Mouse (Mus musculus) forebrain, embryonic 16.5 days (tissue): ENCODE measurements at regions not wholly inside any gene's neighbourhood (a gene's known extent, or its start where the extent isn't known, plus 50 kb on each side); places are given as distances from the start of the nearest gene placed in this dataset.

Source experiments
- ATAC-seq: fragments of 200-750 bp; cut with Nextera tagmentation; 2 replicates; pipeline ENCODE4 v1.8.0; 2017; ENCODE audit warnings: mild to moderate bottlenecking, moderate library complexity
- H3K27ac ChIP-seq: fragments of 300-500 bp; sonication (generic); 2 replicates; pipeline ENCODE4 v1.5.1; 2014; ENCODE audit warnings: low read length, control low read depth
- H3K27me3 ChIP-seq: fragments of 300-500 bp; sonication (generic); replicated peaks from 2 replicates; pipeline ENCODE4 v1.6.1; 2014; ENCODE audit warnings: low read length; ENCODE audit not compliant: control insufficient read depth, insufficient read depth
- H3K36me3 ChIP-seq: fragments of 300-500 bp; sonication (generic); 2 replicates; pipeline ENCODE4 v1.6.1; 2014; ENCODE audit not compliant: control insufficient read depth, insufficient read depth
- H3K4me1 ChIP-seq: fragments of 300-500 bp; sonication (generic); replicated peaks from 2 replicates; pipeline ENCODE4 v1.6.1; 2014; ENCODE audit warnings: low read length; ENCODE audit not compliant: control insufficient read depth, insufficient read depth
- H3K4me2 ChIP-seq: fragments of 300-500 bp; sonication (generic); 2 replicates; pipeline ENCODE4 v1.6.1; 2014; ENCODE audit warnings: mild to moderate bottlenecking, low read length, control low read depth
- H3K4me3 ChIP-seq: fragments of 300-500 bp; sonication (generic); replicated peaks from 2 replicates; pipeline ENCODE4 v1.5.1; 2014; ENCODE audit warnings: mild to moderate bottlenecking, low read length, control low read depth
- H3K9ac ChIP-seq: fragments of 300-500 bp; sonication (generic); replicated peaks from 2 replicates; pipeline ENCODE4 v1.6.1; 2014; ENCODE audit warnings: low read depth, low read length, control low read depth
- H3K9me3 ChIP-seq: fragments of 300-500 bp; sonication (generic); 2 replicates; pipeline ENCODE4 v1.6.1; 2016; ENCODE audit warnings: low read length; ENCODE audit not compliant: control insufficient read depth
- WGBS: fragments of 180-500 bp; shearing (Covaris S2); extraction: QIAGEN DNeasy Blood & Tissue Kit; methylation state at CpG from one replicate; pipeline ENCODE4 v1.1.7; 2014; 5-methylcytosine and 5-hydroxymethylcytosine counted together

DNA sequence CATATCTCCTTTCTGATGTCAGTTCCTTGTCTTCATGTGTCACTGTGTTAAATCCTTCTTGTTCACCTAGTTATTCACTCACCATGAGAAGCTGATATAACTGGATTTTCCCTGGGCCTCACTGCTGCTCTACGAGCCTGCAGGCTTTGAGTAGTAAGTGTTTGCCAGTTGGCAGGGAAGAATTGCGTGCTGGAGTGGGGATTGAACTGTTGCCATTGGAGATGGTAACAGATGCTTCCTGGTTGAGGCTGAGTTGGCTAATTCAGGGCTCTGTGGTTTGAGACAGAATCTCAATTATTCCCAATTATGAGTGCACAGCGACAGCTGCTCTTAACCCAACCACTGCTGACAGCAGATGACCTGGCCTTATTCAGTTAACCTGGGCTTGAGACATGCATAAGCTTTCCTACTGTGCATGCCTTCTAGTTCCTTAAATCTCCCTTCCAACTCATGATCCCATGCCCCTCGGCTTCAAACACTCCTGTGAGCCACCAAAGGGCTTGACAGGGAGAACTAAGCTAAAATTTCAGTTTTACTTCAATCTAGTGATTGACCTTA, 379.5 kb downstream of the Brinp1 start:
- no peak overlapping the region for H3K9ac ChIP-seq
- 65% methylated on average over 4 of the region's 4 CpGs for WGBS

DNA sequence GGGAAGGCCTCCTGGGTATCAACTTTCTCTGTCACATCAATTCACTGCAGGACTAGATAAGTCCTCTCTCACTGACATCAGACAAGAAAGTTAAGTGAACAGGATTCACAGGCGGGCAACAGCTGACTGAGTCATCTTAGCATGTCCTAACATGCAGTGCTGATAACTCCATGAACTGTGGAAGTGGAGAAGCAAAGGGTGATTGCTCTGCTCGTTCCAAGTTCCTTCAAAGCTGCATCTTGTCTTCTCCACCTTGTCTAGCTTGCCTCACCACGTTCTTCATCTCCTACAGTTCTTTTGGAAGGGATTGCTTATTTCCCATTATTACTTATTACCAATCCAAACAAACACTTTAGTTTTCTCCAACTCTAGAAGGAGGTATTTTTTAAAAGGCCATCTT, 380.9 kb downstream of the Brinp1 start:
- Histone ChIP-seq H3K9me3 (no peaks in the 10 kb centered on the region), H3K36me3 (no peaks in the 10 kb centered on the region), H3K27ac (no peak overlapping the region), H3K4me3 (no peak overlapping the region), H3K4me2 (no peak overlapping the region), H3K9ac (no peak overlapping the region), H3K27me3 (no peaks in the 10 kb centered on the region), H3K4me1 (no peaks in the 10 kb centered on the region)
- 63% methylated on average over 3 of the region's 3 CpGs for WGBS
- ATAC-seq, result no peak

More for the DNA sequence above, 379.5 kb downstream of the Brinp1 start:
- Histone ChIP-seq H3K36me3 (no peaks in the 10 kb centered on the region), H3K27me3 (no peaks in the 10 kb centered on the region), H3K4me3 (no peak overlapping the region), H3K4me2 (no peak overlapping the region), H3K27ac (no peak overlapping the region), H3K9me3 (no peaks in the 10 kb centered on the region), H3K4me1 (no peaks in the 10 kb centered on the region)
- peak; percentile 91 for ATAC-seq

DNA sequence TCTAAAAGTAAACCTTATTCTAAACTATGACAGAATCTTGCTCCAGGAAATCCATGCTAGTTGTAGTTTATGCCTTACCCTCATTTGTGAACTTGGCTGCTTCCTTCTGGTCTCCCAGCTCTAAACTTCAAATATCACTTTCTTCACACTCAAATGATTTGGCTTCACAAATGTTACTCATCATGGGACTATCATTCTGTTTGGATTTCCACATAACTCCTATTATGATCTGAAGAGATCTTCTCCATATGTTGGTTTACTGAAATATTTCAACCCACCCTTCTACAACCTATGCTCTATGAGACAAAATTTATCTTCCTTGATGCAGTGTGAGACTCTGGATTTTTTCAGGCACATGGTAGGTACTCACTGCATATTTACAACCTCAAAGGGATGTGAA, 381.7 kb downstream of the Brinp1 start:
- Histone ChIP-seq H3K27me3 (no peaks in the 10 kb centered on the region), H3K36me3 (no peaks in the 10 kb centered on the region), H3K4me2 (no peak overlapping the region), H3K4me1 (no peaks in the 10 kb centered on the region), H3K9me3 (no peaks in the 10 kb centered on the region), H3K9ac (no peak overlapping the region), H3K27ac (no peak overlapping the region), H3K4me3 (no peak overlapping the region)
- no peak for ATAC-seq

DNA sequence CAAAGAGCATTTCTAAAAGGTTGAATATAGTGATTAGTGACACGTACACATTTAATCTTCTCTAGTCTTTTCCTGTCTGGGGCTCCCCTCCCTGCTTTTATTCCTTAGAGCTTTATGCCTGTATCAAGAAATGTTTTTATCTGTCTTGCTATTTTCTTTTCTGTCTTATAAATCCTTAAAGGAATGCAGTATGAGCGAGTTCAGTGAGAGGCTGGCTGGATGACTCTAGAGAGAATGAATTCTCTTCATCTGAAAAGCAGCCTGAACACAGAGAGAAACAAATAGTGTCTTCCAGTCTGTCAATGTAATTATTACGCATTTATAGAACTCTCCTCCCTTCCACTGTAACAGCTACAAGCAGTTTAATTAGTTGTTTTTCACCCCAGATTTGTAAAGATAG, 417.9 kb downstream of the Brinp1 start:
- no peaks in the 10 kb centered on the region for H3K27me3 ChIP-seq
- no peak overlapping the region for H3K4me3 ChIP-seq
- H3K9ac ChIP-seq, result no peak overlapping the region
- H3K9me3 ChIP-seq, result no peaks in the 10 kb centered on the region
- no peaks in the 10 kb centered on the region for H3K36me3 ChIP-seq
- H3K4me2 ChIP-seq, result no peak overlapping the region
- peaks cover 2% of the 10 kb centered on the region; the same call in 1 of the 2 replicates for H3K4me1 ChIP-seq
- ATAC-seq, result peak; percentile 57; the same call in 1 of the 2 replicates
- WGBS, result 31% methylated on average over 3 of the region's 3 CpGs
- no peak overlapping the region for H3K27ac ChIP-seq

DNA sequence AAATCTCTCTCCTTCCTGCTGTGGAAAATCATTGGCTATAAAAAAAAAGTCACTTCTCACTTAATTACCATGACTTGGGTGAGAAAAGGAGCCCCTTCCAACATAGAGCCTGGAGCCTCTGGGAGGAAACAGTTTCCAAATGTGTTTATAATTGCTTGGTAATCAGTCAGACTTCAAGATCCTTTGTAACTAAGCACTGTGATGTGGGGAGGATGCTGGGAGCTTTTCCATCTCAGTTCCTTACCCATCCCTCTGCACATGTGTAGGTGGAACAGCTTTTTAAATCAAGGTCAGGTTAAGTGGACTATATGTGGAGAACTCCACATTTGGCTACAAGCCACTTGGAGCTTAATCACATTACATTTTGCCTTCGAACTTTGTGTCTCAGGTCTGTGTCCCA, 418.4 kb downstream of the Brinp1 start:
- no peak overlapping the region for H3K4me2 ChIP-seq
- no peaks in the 10 kb centered on the region for H3K9me3 ChIP-seq
- H3K36me3 ChIP-seq, result no peaks in the 10 kb centered on the region
- H3K4me3 ChIP-seq, result no peak overlapping the region
- whole genome bisulfite sequencing, result 16% methylated on average over 1 of the region's 1 CpGs
- no peaks in the 10 kb centered on the region for H3K27me3 ChIP-seq
- peaks cover 2% of the 10 kb centered on the region; the same call in 1 of the 2 replicates for H3K4me1 ChIP-seq
- no peak overlapping the region for H3K27ac ChIP-seq
- peak; percentile 43; the same call in 1 of the 2 replicates for ATAC-seq
- H3K9ac ChIP-seq, result no peak overlapping the region

DNA sequence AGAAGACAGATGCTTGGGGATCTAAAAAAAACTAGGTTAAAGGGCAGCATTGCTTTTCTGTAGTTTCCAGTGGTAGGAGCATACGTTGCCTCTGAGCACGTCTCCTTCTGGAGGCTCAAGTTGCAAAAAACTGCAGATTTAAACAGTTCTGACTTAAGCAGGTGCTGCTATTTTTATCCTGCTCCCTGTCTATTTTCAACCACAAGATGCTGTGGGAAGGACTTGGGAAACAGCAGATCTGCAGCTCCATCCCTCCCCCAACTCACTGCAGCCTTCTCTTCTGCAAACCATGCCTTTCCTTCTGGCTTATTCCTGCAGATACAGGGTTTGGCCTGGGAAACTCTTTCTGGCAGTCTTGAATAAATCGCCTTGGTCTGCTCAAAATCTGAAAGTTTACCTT, 422.1 kb downstream of the Brinp1 start:
- no peak overlapping the region for H3K4me3 ChIP-seq
- 86% methylated on average over 3 of the region's 3 CpGs for WGBS
- no peak for ATAC-seq
- H3K9ac ChIP-seq, result no peak overlapping the region
- no peaks in the 10 kb centered on the region for H3K27me3 ChIP-seq
- H3K9me3 ChIP-seq, result no peaks in the 10 kb centered on the region
- H3K4me2 ChIP-seq, result no peak overlapping the region
- H3K4me1 ChIP-seq, result peaks cover 2% of the 10 kb centered on the region; the same call in 1 of the 2 replicates
- no peak overlapping the region for H3K27ac ChIP-seq
- no peaks in the 10 kb centered on the region for H3K36me3 ChIP-seq

DNA sequence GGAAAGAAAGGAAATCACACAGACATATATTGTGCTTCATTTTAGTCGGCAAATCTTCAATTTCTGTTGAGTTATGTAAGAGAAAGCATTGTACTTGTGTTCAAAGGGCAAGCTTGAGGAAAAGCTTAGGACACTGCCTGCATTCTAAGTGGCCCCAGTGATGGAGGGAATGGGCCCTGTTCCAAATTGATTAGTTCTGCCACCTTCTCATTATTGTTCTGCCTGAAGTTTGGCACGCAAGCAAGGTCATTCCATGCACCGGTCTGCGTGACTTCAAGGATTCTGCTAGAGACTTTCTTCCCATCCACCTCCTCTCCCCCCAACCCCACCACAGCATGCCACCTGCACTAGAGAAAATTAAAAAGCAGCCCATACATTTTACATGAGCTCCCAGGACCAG, 466.2 kb downstream of the Brinp1 start:
- no peak for ATAC-seq
- Histone ChIP-seq H3K27ac (no peak overlapping the region), H3K9ac (no peak overlapping the region), H3K36me3 (no peaks in the 10 kb centered on the region), H3K4me3 (no peak overlapping the region), H3K27me3 (no peaks in the 10 kb centered on the region), H3K4me2 (no peak overlapping the region), H3K4me1 (no peaks in the 10 kb centered on the region), H3K9me3 (no peaks in the 10 kb centered on the region)
- 49% methylated on average over 4 of the region's 4 CpGs for WGBS

DNA sequence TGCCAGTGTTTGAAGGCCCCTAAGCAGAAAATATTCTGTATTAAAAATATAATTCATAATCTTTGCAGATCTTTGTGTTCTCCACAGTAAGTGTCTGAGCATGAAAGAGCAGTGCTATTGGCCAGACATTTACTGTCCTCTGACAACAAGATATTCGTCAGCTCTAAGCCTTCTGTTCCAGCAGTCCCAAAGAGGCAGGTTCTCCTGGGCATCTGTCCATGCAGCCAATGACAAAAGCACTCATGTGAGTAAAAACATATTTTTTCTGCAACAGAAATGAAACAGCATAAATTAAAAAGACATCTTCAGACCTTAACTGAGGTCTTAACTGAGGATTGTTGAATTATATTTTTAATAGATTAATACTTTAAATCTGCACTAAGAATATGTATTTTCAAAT, 467.3 kb downstream of the Brinp1 start:
- Histone ChIP-seq H3K27me3 (no peaks in the 10 kb centered on the region), H3K4me3 (no peak overlapping the region), H3K4me1 (no peaks in the 10 kb centered on the region), H3K9me3 (no peaks in the 10 kb centered on the region), H3K27ac (no peak overlapping the region), H3K9ac (no peak overlapping the region), H3K36me3 (no peaks in the 10 kb centered on the region), H3K4me2 (no peak overlapping the region)
- ATAC-seq, result no peak
- 63% methylated on average over 1 of the region's 1 CpGs for WGBS

DNA sequence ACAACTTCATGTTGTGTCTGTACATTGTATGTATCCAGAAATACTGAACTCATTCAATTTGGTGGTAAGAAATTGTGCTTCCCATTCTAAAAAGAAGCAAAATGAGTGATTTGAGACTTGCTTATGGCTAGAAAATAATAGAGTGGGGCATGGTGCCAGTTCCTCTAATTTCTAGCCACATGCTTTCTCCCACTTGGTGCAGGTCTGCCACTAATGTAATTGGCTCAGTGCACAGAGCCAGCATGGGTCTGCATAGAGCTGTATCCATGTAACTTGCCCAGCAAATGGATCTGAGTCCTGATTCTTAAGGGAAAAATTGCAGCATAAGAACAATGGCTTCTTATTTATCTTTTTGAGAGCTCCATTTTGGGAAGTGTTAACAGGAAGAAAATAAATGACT, 492.4 kb downstream of the Brinp1 start:
- no peaks in the 10 kb centered on the region for H3K9me3 ChIP-seq
- H3K27ac ChIP-seq, result no peak overlapping the region
- ATAC-seq, result peak; percentile 78
- H3K27me3 ChIP-seq, result no peaks in the 10 kb centered on the region
- no peak overlapping the region for H3K9ac ChIP-seq
- H3K36me3 ChIP-seq, result no peaks in the 10 kb centered on the region
- no peaks in the 10 kb centered on the region for H3K4me1 ChIP-seq
- no peak overlapping the region for H3K4me2 ChIP-seq
- no peak overlapping the region for H3K4me3 ChIP-seq

DNA sequence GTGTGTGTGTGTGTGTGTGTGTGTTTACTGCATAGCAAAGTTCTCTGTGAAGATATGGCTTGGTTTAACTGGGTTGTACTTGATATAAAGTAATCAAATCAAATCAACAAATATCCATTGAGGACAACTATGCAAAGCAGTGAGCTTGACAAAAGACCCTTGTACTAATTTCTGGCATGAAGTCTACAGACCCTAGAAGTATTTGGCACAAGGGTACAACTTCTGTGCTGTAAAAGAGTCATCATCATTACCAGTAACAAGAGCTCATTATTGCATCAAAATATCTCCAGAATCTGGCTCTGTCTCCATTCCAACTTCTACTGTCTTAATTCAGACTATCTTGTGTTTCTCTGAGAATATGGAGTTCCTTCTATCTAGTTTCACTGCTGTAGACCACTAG, 538.2 kb downstream of the Brinp1 start:
- H3K36me3 ChIP-seq, result no peaks in the 10 kb centered on the region
- no peaks in the 10 kb centered on the region for H3K9me3 ChIP-seq
- no peak overlapping the region for H3K27ac ChIP-seq
- no peak overlapping the region for H3K4me3 ChIP-seq
- no peak overlapping the region for H3K9ac ChIP-seq
- H3K27me3 ChIP-seq, result no peaks in the 10 kb centered on the region
- H3K4me1 ChIP-seq, result no peaks in the 10 kb centered on the region
- no peak for ATAC-seq
- H3K4me2 ChIP-seq, result no peak overlapping the region
